Mouse (Mus musculus): ENCODE results near the gene Noct. TPM values are rescaled to one million over a fixed set of nuclear protein-coding genes. Genes with fewer than 3 reads are reported as not detected.

The Noct gene
- polyA plus RNA-seq, 1 experiment from 2014 or later: 6.3 TPM

- no peaks in the 10 kb centered on the region for H3K9me3 ChIP-seq (replicated peaks; ENCODE audit: control insufficient read depth, low read length)
- peak; percentile 53; the same call in 1 of the 2 replicates for ATAC-seq (ENCODE audit: insufficient read depth, low FRiP score)
- no peak overlapping the region for H3K9ac ChIP-seq (ENCODE audit: low read length)
- peaks cover under 1% of the 10 kb centered on the region; the same call in 1 of the 2 replicates for H3K36me3 ChIP-seq (ENCODE audit: control insufficient read depth, insufficient read depth, low read length)
- H3K4me1 ChIP-seq (ENCODE audit: control insufficient read depth, insufficient read depth, low read length): peaks cover 15% of the 10 kb centered on the region
- peak overlapping the region; percentile 66 for H3K27ac ChIP-seq (ENCODE audit: low read length)
- no peak overlapping the region for H3K4me3 ChIP-seq (replicated peaks; ENCODE audit: low read length)
- WGBS: 52% methylated on average over 12 of the region's 12 CpGs
- no peaks in the 10 kb centered on the region for H3K27me3 ChIP-seq (ENCODE audit: control insufficient read depth, insufficient read depth, low read length)
- H3K4me2 ChIP-seq (ENCODE audit: low read depth, low read length): no peak overlapping the region
Measured at GRCm38 (mm10) chr3:51270069-51270817, 46.0 kb downstream of the Noct start.

GRCm38 (mm10) chr3:51275956-51276398, 51.7 kb downstream of the Noct start:
- WGBS: under 1% methylated on average over 33 of the region's 33 CpGs

GRCm38 (mm10) chr3:51276421-51277111, 52.3 kb downstream of the Noct start:
- under 1% methylated on average over 92 of the region's 93 CpGs for WGBS
- ATAC-seq (ENCODE audit: insufficient read depth, low FRiP score): peak; percentile 11; the same call in 1 of the 2 replicates
- Histone ChIP-seq H3K9me3 (replicated peaks; ENCODE audit: control insufficient read depth, low read length) (no peaks in the 10 kb centered on the region), H3K27me3 (ENCODE audit: control insufficient read depth, insufficient read depth, low read length) (no peaks in the 10 kb centered on the region), H3K4me1 (ENCODE audit: control insufficient read depth, insufficient read depth, low read length) (peaks cover 7% of the 10 kb centered on the region), H3K4me2 (ENCODE audit: low read depth, low read length) (peak overlapping the region; percentile 78), H3K36me3 (ENCODE audit: control insufficient read depth, insufficient read depth, low read length) (no peaks in the 10 kb centered on the region), H3K9ac (ENCODE audit: low read length) (peak overlapping the region; percentile 97), H3K4me3 (replicated peaks; ENCODE audit: low read length) (peak overlapping the region; percentile 96), H3K27ac (ENCODE audit: low read length) (peak overlapping the region; percentile 100)

More at GRCm38 (mm10) chr3:51275956-51276398, 51.7 kb downstream of the Noct start:
- Histone ChIP-seq H3K27ac (ENCODE audit: low read length) (peak overlapping the region; percentile 100), H3K9ac (ENCODE audit: low read length) (peak overlapping the region; percentile 97), H3K9me3 (replicated peaks; ENCODE audit: control insufficient read depth, low read length) (no peaks in the 10 kb centered on the region), H3K4me2 (ENCODE audit: low read depth, low read length) (peak overlapping the region; percentile 80), H3K36me3 (ENCODE audit: control insufficient read depth, insufficient read depth, low read length) (no peaks in the 10 kb centered on the region), H3K4me3 (replicated peaks; ENCODE audit: low read length) (peak overlapping the region; percentile 96), H3K4me1 (ENCODE audit: control insufficient read depth, insufficient read depth, low read length) (peaks cover 10% of the 10 kb centered on the region), H3K27me3 (ENCODE audit: control insufficient read depth, insufficient read depth, low read length) (no peaks in the 10 kb centered on the region)
- ATAC-seq (ENCODE audit: insufficient read depth, low FRiP score): peak; percentile 98

GRCm38 (mm10) chr3:51277201-51278150, 53.2 kb downstream of the Noct start:
- no peaks in the 10 kb centered on the region for H3K9me3 ChIP-seq (replicated peaks; ENCODE audit: control insufficient read depth, low read length)
- no peaks in the 10 kb centered on the region for H3K36me3 ChIP-seq (ENCODE audit: control insufficient read depth, insufficient read depth, low read length)
- H3K4me3 ChIP-seq (replicated peaks; ENCODE audit: low read length): peak overlapping the region; percentile 96
- H3K27me3 ChIP-seq (ENCODE audit: control insufficient read depth, insufficient read depth, low read length): no peaks in the 10 kb centered on the region
- peak overlapping the region; percentile 97 for H3K9ac ChIP-seq (ENCODE audit: low read length)
- peak overlapping the region; percentile 78 for H3K4me2 ChIP-seq (ENCODE audit: low read depth, low read length)
- peak overlapping the region; percentile 100 for H3K27ac ChIP-seq (ENCODE audit: low read length)
- peak; percentile 64 for ATAC-seq (ENCODE audit: insufficient read depth, low FRiP score)
- under 1% methylated on average over 75 of the region's 75 CpGs for WGBS
- peaks cover 7% of the 10 kb centered on the region for H3K4me1 ChIP-seq (ENCODE audit: control insufficient read depth, insufficient read depth, low read length)

- Histone ChIP-seq H3K27ac (ENCODE audit: low read length) (no peak overlapping the region), H3K27me3 (ENCODE audit: control insufficient read depth, insufficient read depth, low read length) (no peaks in the 10 kb centered on the region), H3K4me1 (ENCODE audit: control insufficient read depth, insufficient read depth, low read length) (peaks cover 7% of the 10 kb centered on the region), H3K4me3 (replicated peaks; ENCODE audit: low read length) (no peak overlapping the region), H3K36me3 (ENCODE audit: control insufficient read depth, insufficient read depth, low read length) (no peaks in the 10 kb centered on the region), H3K9ac (ENCODE audit: low read length) (no peak overlapping the region), H3K4me2 (ENCODE audit: low read depth, low read length) (no peak overlapping the region), H3K9me3 (replicated peaks; ENCODE audit: control insufficient read depth, low read length) (no peaks in the 10 kb centered on the region)
- 56% methylated on average over 4 of the region's 4 CpGs for WGBS
- ATAC-seq (ENCODE audit: insufficient read depth, low FRiP score): no peak
Measured at GRCm38 (mm10) chr3:51278433-51278832, 54.2 kb downstream of the Noct start.

- no peaks in the 10 kb centered on the region for H3K27me3 ChIP-seq (ENCODE audit: control insufficient read depth, insufficient read depth, low read length)
- H3K9ac ChIP-seq (ENCODE audit: low read length): no peak overlapping the region
- no peak overlapping the region for H3K27ac ChIP-seq (ENCODE audit: low read length)
- no peak overlapping the region for H3K4me2 ChIP-seq (ENCODE audit: low read depth, low read length)
- 88% methylated on average over 4 of the region's 4 CpGs for WGBS
- H3K4me1 ChIP-seq (ENCODE audit: control insufficient read depth, insufficient read depth, low read length): no peaks in the 10 kb centered on the region; the same call in 1 of the 2 replicates
- H3K9me3 ChIP-seq (replicated peaks; ENCODE audit: control insufficient read depth, low read length): no peaks in the 10 kb centered on the region
- H3K36me3 ChIP-seq (ENCODE audit: control insufficient read depth, insufficient read depth, low read length): no peaks in the 10 kb centered on the region
- ATAC-seq (ENCODE audit: insufficient read depth, low FRiP score): no peak
- H3K4me3 ChIP-seq (replicated peaks; ENCODE audit: low read length): no peak overlapping the region
Measured at GRCm38 (mm10) chr3:51281727-51282126, 57.5 kb downstream of the Noct start.

GRCm38 (mm10) chr3:51284375-51284774, 60.1 kb downstream of the Noct start:
- H3K36me3 ChIP-seq (ENCODE audit: control insufficient read depth, insufficient read depth, low read length): no peaks in the 10 kb centered on the region
- H3K9me3 ChIP-seq (replicated peaks; ENCODE audit: control insufficient read depth, low read length): no peaks in the 10 kb centered on the region
- H3K4me1 ChIP-seq (ENCODE audit: control insufficient read depth, insufficient read depth, low read length): no peaks in the 10 kb centered on the region
- H3K4me2 ChIP-seq (ENCODE audit: low read depth, low read length): no peak overlapping the region
- no peaks in the 10 kb centered on the region for H3K27me3 ChIP-seq (ENCODE audit: control insufficient read depth, insufficient read depth, low read length)
- H3K9ac ChIP-seq (ENCODE audit: low read length): no peak overlapping the region
- H3K4me3 ChIP-seq (replicated peaks; ENCODE audit: low read length): no peak overlapping the region
- H3K27ac ChIP-seq (ENCODE audit: low read length): no peak overlapping the region
- 71% methylated on average over 1 of the region's 1 CpGs for WGBS
- no peak for ATAC-seq (ENCODE audit: insufficient read depth, low FRiP score)

GRCm38 (mm10) chr3:51288880-51289821, 64.9 kb downstream of the Noct start:
- Histone ChIP-seq H3K4me1 (ENCODE audit: control insufficient read depth, insufficient read depth, low read length) (no peaks in the 10 kb centered on the region), H3K36me3 (ENCODE audit: control insufficient read depth, insufficient read depth, low read length) (no peaks in the 10 kb centered on the region), H3K27me3 (ENCODE audit: control insufficient read depth, insufficient read depth, low read length) (no peaks in the 10 kb centered on the region), H3K9ac (ENCODE audit: low read length) (no peak overlapping the region), H3K4me2 (ENCODE audit: low read depth, low read length) (no peak overlapping the region), H3K27ac (ENCODE audit: low read length) (no peak overlapping the region), H3K9me3 (replicated peaks; ENCODE audit: control insufficient read depth, low read length) (no peaks in the 10 kb centered on the region), H3K4me3 (replicated peaks; ENCODE audit: low read length) (no peak overlapping the region)
- WGBS: 49% methylated on average over 11 of the region's 11 CpGs
- 0 out of 2 replicates have a peak, but pooled peaks have one; percentile 25 for ATAC-seq (ENCODE audit: insufficient read depth, low FRiP score)
